Mouse (Mus musculus): Measurements from ENCODE around the gene Tfeb.

The Tfeb gene

GRCm38 (mm10) chr17:47753130-47753775 is 16.4 kb downstream of the Tfeb start:
- no peak for DNase-seq (ENCODE audit: low read depth, low spot score)

- no peak for DNase-seq (ENCODE audit: low read depth, low spot score)
Measured at GRCm38 (mm10) chr17:47754246-47754645, 17.4 kb downstream of the Tfeb start.

GRCm38 (mm10) chr17:47756366-47756765 is 19.5 kb downstream of the Tfeb start:
- DNase-seq (ENCODE audit: low read depth, low spot score), result no peak

- no peak for DNase-seq (ENCODE audit: low read depth, low spot score)
Measured at GRCm38 (mm10) chr17:47757056-47757610, 20.3 kb downstream of the Tfeb start.

GRCm38 (mm10) chr17:47759702-47760410 is 23.0 kb downstream of the Tfeb start:
- DNase-seq (ENCODE audit: low read depth, low spot score), result no peak

GRCm38 (mm10) chr17:47762028-47762427 is 25.2 kb downstream of the Tfeb start:
- DNase-seq (ENCODE audit: low read depth, low spot score), result no peak

GRCm38 (mm10) chr17:47762518-47763340 is 25.9 kb downstream of the Tfeb start:
- DNase-seq (ENCODE audit: low read depth, low spot score), result peak; percentile 73

GRCm38 (mm10) chr17:47765986-47766385 is 29.2 kb downstream of the Tfeb start:
- no peak for DNase-seq (ENCODE audit: low read depth, low spot score)

GRCm38 (mm10) chr17:47766407-47767043 is 29.7 kb downstream of the Tfeb start:
- DNase-seq (ENCODE audit: low read depth, low spot score), result no peak

GRCm38 (mm10) chr17:47767081-47767455 is 30.2 kb downstream of the Tfeb start:
- DNase-seq (ENCODE audit: low read depth, low spot score), result no peak

GRCm38 (mm10) chr17:47767456-47768141 is 30.8 kb downstream of the Tfeb start:
- no peak for DNase-seq (ENCODE audit: low read depth, low spot score)

- no peak for DNase-seq (ENCODE audit: low read depth, low spot score)
Measured at GRCm38 (mm10) chr17:47768707-47769276, 32.0 kb downstream of the Tfeb start.

GRCm38 (mm10) chr17:47769389-47770299 is 32.8 kb downstream of the Tfeb start:
- DNase-seq (ENCODE audit: low read depth, low spot score), result no peak

- no peak for DNase-seq (ENCODE audit: low read depth, low spot score)
Measured at GRCm38 (mm10) chr17:47773604-47774003, 36.8 kb downstream of the Tfeb start.

- no peak for DNase-seq (ENCODE audit: low read depth, low spot score)
Measured at GRCm38 (mm10) chr17:47777141-47777540, 40.3 kb downstream of the Tfeb start.

GRCm38 (mm10) chr17:47780470-47780869 is 43.6 kb downstream of the Tfeb start:
- no peak for DNase-seq (ENCODE audit: low read depth, low spot score)

GRCm38 (mm10) chr17:47782486-47782885 is 45.7 kb downstream of the Tfeb start:
- DNase-seq (ENCODE audit: low read depth, low spot score), result no peak

- DNase-seq (ENCODE audit: low read depth, low spot score), result peak; percentile 24
Measured at GRCm38 (mm10) chr17:47783445-47784223, 46.8 kb downstream of the Tfeb start.

- no peak for DNase-seq (ENCODE audit: low read depth, low spot score)
Measured at GRCm38 (mm10) chr17:47784411-47784810, 47.6 kb downstream of the Tfeb start.

All from telencephalon, adult 2 months (tissue).